Mouse (Mus musculus): Measurements from ENCODE around the gene Fzd1. TPM values are rescaled to one million over a fixed set of nuclear protein-coding genes. Genes with fewer than 3 reads are reported as not detected.

Gene Fzd1
- polyA plus RNA-seq, 1 experiment from 2014 or later, result 26.7 TPM

DNA sequence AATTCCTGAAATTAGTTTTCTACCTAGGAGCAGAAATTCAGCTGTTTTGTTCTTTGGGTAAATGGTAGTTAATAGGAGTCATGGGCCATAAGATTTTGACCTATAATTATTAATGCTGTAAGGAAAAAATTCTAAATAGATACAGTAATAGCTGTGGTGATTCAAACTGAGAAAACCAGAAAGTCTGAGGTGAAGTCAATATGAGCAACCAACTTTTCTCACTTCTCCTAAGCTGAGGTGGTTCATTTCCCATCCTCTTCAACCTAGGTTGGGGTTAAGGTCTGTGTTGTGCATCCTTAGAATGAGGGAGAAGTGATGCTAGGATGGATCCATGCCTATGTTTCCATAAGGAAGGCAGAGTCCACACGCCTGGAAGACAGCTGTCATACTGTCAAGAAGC is 12.8 kb upstream of the Fzd1 start:
- Histone ChIP-seq H3K27me3 (no peaks in the 10 kb centered on the region), H3K4me2 (replicated peaks) (no peak overlapping the region), H3K9me3 (replicated peaks) (no peaks in the 10 kb centered on the region), H3K27ac (replicated peaks) (no peak overlapping the region), H3K36me3 (no peaks in the 10 kb centered on the region), H3K4me3 (replicated peaks) (no peak overlapping the region), H3K9ac (no peak overlapping the region), H3K4me1 (no peaks in the 10 kb centered on the region; the same call in 1 of the 2 replicates)
- WGBS, result 86% methylated on average over 1 of the region's 1 CpGs
- ATAC-seq (ENCODE audit: insufficient number of reproducible peaks, low FRiP score, low TSS enrichment, low read depth), result no peak

DNA sequence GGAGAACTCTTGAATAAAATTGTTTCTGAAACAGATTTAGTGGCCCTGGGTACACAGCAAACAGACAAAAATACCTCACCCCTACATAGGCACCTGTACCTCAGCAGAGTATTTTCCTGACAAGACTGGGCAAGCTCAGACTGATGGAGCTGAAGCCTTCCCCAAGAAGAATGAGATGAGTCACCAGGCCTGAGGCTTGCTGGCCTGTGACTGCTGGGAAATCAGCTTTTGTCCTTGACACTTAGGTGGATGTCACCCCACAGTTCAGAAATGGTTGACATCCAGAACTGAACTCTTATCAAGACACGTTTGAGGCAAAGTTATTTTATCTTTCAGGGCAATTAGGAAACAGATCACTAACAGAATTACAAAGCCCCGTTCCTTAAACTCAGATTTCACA is 10.1 kb upstream of the Fzd1 start:
- 49% methylated on average over 2 of the region's 2 CpGs for WGBS
- H3K4me1 ChIP-seq, result no peaks in the 10 kb centered on the region; the same call in 1 of the 2 replicates
- H3K36me3 ChIP-seq, result no peaks in the 10 kb centered on the region
- no peak overlapping the region for H3K4me2 ChIP-seq (replicated peaks)
- no peak; the same call in 1 of the 2 replicates for ATAC-seq (ENCODE audit: insufficient number of reproducible peaks, low FRiP score, low TSS enrichment, low read depth)
- H3K27me3 ChIP-seq, result no peaks in the 10 kb centered on the region
- 0 out of 2 replicates have a peak overlapping the region, but pooled peaks have one; percentile 22 for H3K27ac ChIP-seq (replicated peaks)
- H3K4me3 ChIP-seq (replicated peaks), result no peak overlapping the region
- H3K9me3 ChIP-seq (replicated peaks), result no peaks in the 10 kb centered on the region
- no peak overlapping the region for H3K9ac ChIP-seq

GRCm38 (mm10) chr5:4766719-4767118 is 8.9 kb upstream of the Fzd1 start:
- 60% methylated on average over 5 of the region's 5 CpGs for WGBS
- Histone ChIP-seq H3K36me3 (no peaks in the 10 kb centered on the region), H3K4me1 (no peaks in the 10 kb centered on the region; the same call in 1 of the 2 replicates), H3K9ac (no peak overlapping the region), H3K27me3 (no peaks in the 10 kb centered on the region), H3K27ac (replicated peaks) (no peak overlapping the region), H3K9me3 (replicated peaks) (no peaks in the 10 kb centered on the region), H3K4me3 (replicated peaks) (no peak overlapping the region), H3K4me2 (replicated peaks) (no peak overlapping the region)
- no peak for ATAC-seq (ENCODE audit: insufficient number of reproducible peaks, low FRiP score, low TSS enrichment, low read depth)

GRCm38 (mm10) chr5:4761891-4762290 is 4.1 kb upstream of the Fzd1 start:
- Histone ChIP-seq H3K27ac (replicated peaks) (no peak overlapping the region), H3K9ac (no peak overlapping the region), H3K9me3 (replicated peaks) (no peaks in the 10 kb centered on the region), H3K4me1 (no peaks in the 10 kb centered on the region), H3K36me3 (no peaks in the 10 kb centered on the region), H3K4me3 (replicated peaks) (no peak overlapping the region), H3K4me2 (replicated peaks) (no peak overlapping the region), H3K27me3 (no peaks in the 10 kb centered on the region)
- ATAC-seq (ENCODE audit: insufficient number of reproducible peaks, low FRiP score, low TSS enrichment, low read depth), result no peak

GRCm38 (mm10) chr5:4758331-4759080 is 671 bp upstream of the Fzd1 start:
- H3K4me1 ChIP-seq, result peaks cover 22% of the 10 kb centered on the region
- no peaks in the 10 kb centered on the region for H3K9me3 ChIP-seq (replicated peaks)
- H3K27me3 ChIP-seq, result no peaks in the 10 kb centered on the region
- peak overlapping the region; percentile 78 for H3K4me3 ChIP-seq (replicated peaks)
- peak overlapping the region; percentile 94 for H3K4me2 ChIP-seq (replicated peaks)
- peak overlapping the region; percentile 97 for H3K27ac ChIP-seq (replicated peaks)
- peak overlapping the region; percentile 31 for H3K9ac ChIP-seq
- WGBS, result under 1% methylated on average over 23 of the region's 23 CpGs
- peak; percentile 3; the same call in 1 of the 2 replicates for ATAC-seq (ENCODE audit: insufficient number of reproducible peaks, low FRiP score, low TSS enrichment, low read depth)
- H3K36me3 ChIP-seq, result no peaks in the 10 kb centered on the region

- under 1% methylated on average over 79 of the region's 80 CpGs for WGBS
- peak overlapping the region; percentile 78 for H3K4me3 ChIP-seq (replicated peaks)
Observed at GRCm38 (mm10) chr5:4756871-4757711, 744 bp downstream of the Fzd1 start.

DNA sequence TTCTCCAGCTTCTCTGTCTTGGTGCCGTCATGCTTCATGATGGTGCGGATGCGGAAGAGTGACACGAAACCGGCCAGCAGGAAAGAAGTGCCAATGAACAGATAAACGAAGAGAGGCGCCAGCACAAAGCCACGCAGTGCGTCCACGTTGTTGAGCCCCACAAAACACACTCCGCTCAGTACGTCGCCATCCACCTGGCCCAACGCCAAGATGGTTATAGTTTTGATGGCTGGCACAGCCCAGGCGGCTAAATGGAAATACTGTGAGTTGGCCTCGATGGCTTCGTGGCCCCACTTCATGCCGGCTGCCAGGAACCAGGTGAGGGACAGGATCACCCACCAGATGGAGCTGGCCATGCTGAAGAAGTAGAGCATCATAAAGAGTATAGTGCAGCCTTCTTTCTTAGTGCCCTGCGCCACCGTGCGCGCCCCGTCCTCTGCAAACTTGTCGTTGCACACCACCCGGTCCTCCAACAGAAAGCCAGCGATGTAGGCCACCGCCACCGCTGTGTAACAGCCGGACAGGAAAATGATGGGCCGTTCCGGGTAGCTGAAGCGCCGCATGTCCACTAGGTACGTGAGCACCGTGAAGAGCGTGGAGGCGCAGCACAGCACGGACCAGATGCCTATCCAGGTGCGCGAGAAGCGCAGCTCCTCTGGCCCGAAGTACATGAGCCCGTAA is 1.7 kb downstream of the Fzd1 start:
- Histone ChIP-seq H3K27me3 (no peaks in the 10 kb centered on the region), H3K9ac (peak overlapping the region; percentile 76), H3K27ac (replicated peaks) (peak overlapping the region; percentile 97; the same call in 1 of the 2 replicates), H3K4me3 (replicated peaks) (peak overlapping the region; percentile 78), H3K36me3 (no peaks in the 10 kb centered on the region), H3K4me2 (replicated peaks) (peak overlapping the region; percentile 94), H3K4me1 (peaks cover 22% of the 10 kb centered on the region), H3K9me3 (replicated peaks) (no peaks in the 10 kb centered on the region)
- no peak for ATAC-seq (ENCODE audit: insufficient number of reproducible peaks, low FRiP score, low TSS enrichment, low read depth)
- WGBS, result 2% methylated on average over 43 of the region's 43 CpGs

More at GRCm38 (mm10) chr5:4756871-4757711, 744 bp downstream of the Fzd1 start:
- ATAC-seq (ENCODE audit: insufficient number of reproducible peaks, low FRiP score, low TSS enrichment, low read depth), result peak; percentile 44
- Histone ChIP-seq H3K9me3 (replicated peaks) (no peaks in the 10 kb centered on the region), H3K4me2 (replicated peaks) (peak overlapping the region; percentile 94), H3K4me1 (peaks cover 22% of the 10 kb centered on the region), H3K27me3 (no peaks in the 10 kb centered on the region), H3K9ac (peak overlapping the region; percentile 76), H3K27ac (replicated peaks) (peak overlapping the region; percentile 97), H3K36me3 (no peaks in the 10 kb centered on the region)

GRCm38 (mm10) chr5:4755326-4755725 is 2.5 kb downstream of the Fzd1 start:
- peaks cover 22% of the 10 kb centered on the region for H3K4me1 ChIP-seq
- H3K27ac ChIP-seq (replicated peaks), result no peak overlapping the region
- H3K36me3 ChIP-seq, result no peaks in the 10 kb centered on the region
- peak overlapping the region; percentile 76 for H3K9ac ChIP-seq
- WGBS, result 32% methylated on average over 11 of the region's 11 CpGs
- peak overlapping the region; percentile 94 for H3K4me2 ChIP-seq (replicated peaks)
- peak overlapping the region; percentile 78 for H3K4me3 ChIP-seq (replicated peaks)
- no peaks in the 10 kb centered on the region for H3K9me3 ChIP-seq (replicated peaks)
- no peaks in the 10 kb centered on the region for H3K27me3 ChIP-seq
- ATAC-seq (ENCODE audit: insufficient number of reproducible peaks, low FRiP score, low TSS enrichment, low read depth), result no peak

GRCm38 (mm10) chr5:4754701-4755281 is 3.0 kb downstream of the Fzd1 start:
- no peak for ATAC-seq (ENCODE audit: insufficient number of reproducible peaks, low FRiP score, low TSS enrichment, low read depth)
- Histone ChIP-seq H3K9me3 (replicated peaks) (no peaks in the 10 kb centered on the region), H3K27ac (replicated peaks) (no peak overlapping the region), H3K4me3 (replicated peaks) (peak overlapping the region; percentile 78), H3K36me3 (no peaks in the 10 kb centered on the region), H3K4me1 (peaks cover 22% of the 10 kb centered on the region), H3K9ac (no peak overlapping the region; the same call in 1 of the 2 replicates), H3K27me3 (no peaks in the 10 kb centered on the region), H3K4me2 (replicated peaks) (peak overlapping the region; percentile 94)
- WGBS, result 27% methylated on average over 9 of the region's 9 CpGs

- ATAC-seq (ENCODE audit: insufficient number of reproducible peaks, low FRiP score, low TSS enrichment, low read depth), result no peak
- H3K9me3 ChIP-seq (replicated peaks), result no peaks in the 10 kb centered on the region
- no peak overlapping the region for H3K9ac ChIP-seq
- H3K27me3 ChIP-seq, result no peaks in the 10 kb centered on the region
- no peak overlapping the region for H3K4me3 ChIP-seq (replicated peaks)
- 83% methylated on average over 5 of the region's 5 CpGs for WGBS
- no peak overlapping the region for H3K4me2 ChIP-seq (replicated peaks)
- H3K36me3 ChIP-seq, result no peaks in the 10 kb centered on the region
- peaks cover 22% of the 10 kb centered on the region for H3K4me1 ChIP-seq
- no peak overlapping the region for H3K27ac ChIP-seq (replicated peaks)
Observed at GRCm38 (mm10) chr5:4753161-4753560, 4.7 kb downstream of the Fzd1 start.
